Mouse (Mus musculus): ENCODE data around the gene Tmem141. TPM values are rescaled to one million over a fixed set of nuclear protein-coding genes. Genes with fewer than 3 reads are reported as not detected.

Tmem141 gene
- total and polyA plus RNA-seq, 3 experiments, result 6.2 to 11.1 (median 7.7) TPM

GRCm38 (mm10) chr2:25574579-25575431, 47.0 kb downstream of the Tmem141 start, which contains the start of the genes Mamdc4 and Phpt1 (continued):
- TF ChIP-seq NRF1 (IDR thresholded peaks at IDR 0.05; ENCODE audit: low read depth, low read length), result peak; percentile 63; the same call in 1 of the 2 replicates
- no peak for TF ChIP-seq EP300 (IDR thresholded peaks at IDR 0.05; ENCODE audit: low read length)
- no peak for TF ChIP-seq E2F4 (IDR thresholded peaks at IDR 0.05; ENCODE audit: insufficient replicate concordance, low read depth, low read length)
- TF ChIP-seq POLR2AphosphoS2 (IDR thresholded peaks at IDR 0.05; ENCODE audit: low read depth, low read length), result peak; percentile 86; the same call in 1 of the 2 replicates

DNA sequence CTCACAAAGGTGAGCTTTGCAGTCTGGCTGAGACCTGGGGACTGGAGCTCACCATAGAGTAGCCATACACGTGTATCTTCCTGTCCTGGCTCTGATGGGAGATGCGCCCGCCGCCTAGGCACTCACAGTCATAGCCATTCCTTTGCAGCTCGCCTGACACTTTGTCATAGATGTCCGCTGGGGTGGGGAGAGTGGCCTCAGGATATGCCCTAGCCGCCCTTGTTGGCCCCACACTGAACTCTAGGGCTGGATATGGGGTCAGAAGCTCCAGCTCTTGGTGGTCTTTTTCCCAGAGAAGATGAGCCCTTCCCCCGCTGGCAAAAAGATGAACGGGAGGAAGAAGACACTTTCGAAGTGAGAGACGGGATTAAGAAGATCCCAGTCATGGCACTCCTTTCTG, 47.7 kb downstream of the Tmem141 start:
- in situ Hi-C loops (cut with MboI; ENCODE audit: low pct_ligation_motif_present, low pct_unique_long_range_greater_than_20kb, low sequenced_read_pairs) (no loop called here), dilution Hi-C loops (cut with MboI; ENCODE audit: extremely low pct_ligation_motif_present, extremely low pct_unique_long_range_greater_than_20kb, low sequenced_read_pairs) (no loop called here)

DNA sequence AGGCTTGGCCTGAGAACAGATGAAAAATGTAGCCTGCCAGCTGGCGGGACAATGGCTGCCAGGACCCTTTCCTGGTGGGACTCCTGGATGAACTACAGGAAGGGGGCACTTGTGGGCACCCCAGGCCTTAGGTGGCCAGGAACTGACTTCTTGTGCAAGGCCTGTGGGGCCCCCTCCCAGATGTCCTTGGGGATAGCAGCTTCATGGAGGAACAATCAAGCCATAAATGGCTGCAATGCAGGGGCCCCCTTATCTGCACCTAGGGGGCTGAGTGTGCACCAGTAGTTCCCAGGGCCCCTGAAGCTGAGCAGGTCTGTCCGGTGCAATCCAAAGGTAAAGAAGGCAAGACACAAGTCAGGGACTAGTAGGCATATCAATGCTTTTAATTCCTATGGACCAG, 48.7 kb downstream of the Tmem141 start:
- Histone ChIP-seq H3K9ac (ENCODE audit: insufficient read depth, low read depth) (no peak overlapping the region), H3K27me3 (replicated peaks) (no peaks in the 10 kb centered on the region), H3K9me3 (replicated peaks; ENCODE audit: low read length) (peaks cover 18% of the 10 kb centered on the region), H3K4me3 (replicated peaks in 1 of 3; ENCODE audit: low read depth in 2 of 3, low read length in 2 of 3, poor library complexity in 1 of 3) (no peak overlapping the region), H3K36me3 (replicated peaks in 1 of 2; ENCODE audit: control insufficient read depth in 1 of 2, insufficient read depth in 1 of 2, low read length in 1 of 2) (peaks cover 24 to 72% of the 10 kb centered on the region in 2 experiments), H3K4me1 (ENCODE audit: control insufficient read depth in 1 of 2, insufficient read depth in 2 of 2) (peaks cover 4 to 24% of the 10 kb centered on the region in 2 experiments; a peak in 3 of 4 replicates), H3K79me2 (replicated peaks; ENCODE audit: control insufficient read depth, extremely low read depth, insufficient read depth, poor library complexity, severe bottlenecking) (no peaks in the 10 kb centered on the region), H3K4me2 (ENCODE audit: insufficient read depth, low read depth, poor library complexity, severe bottlenecking) (no peak overlapping the region), H3K27ac (ENCODE audit: insufficient read depth, low read depth) (no peak overlapping the region)
- DNase-seq (ENCODE audit: extremely low read depth), result no peak
- TF ChIP-seq SMC3 (IDR thresholded peaks at IDR 0.05; ENCODE audit: low read depth, low read length), result no peak
- TF ChIP-seq USF2 (conservative IDR thresholded peaks at IDR 0.05; ENCODE audit: low read depth, low read length), result no peak
- no peak for TF ChIP-seq JUND (conservative IDR thresholded peaks at IDR 0.05; ENCODE audit: low read depth, low read length)
- TF ChIP-seq ELF1 (IDR thresholded peaks at IDR 0.05; ENCODE audit: low read depth, low read length), result no peak
- TF ChIP-seq MAX (IDR thresholded peaks at IDR 0.05; ENCODE audit: low read length), result no peak
- TF ChIP-seq HCFC1 (IDR thresholded peaks at IDR 0.05; ENCODE audit: low read depth, low read length), result no peak
- no peak for TF ChIP-seq PAX5 (IDR thresholded peaks at IDR 0.05; ENCODE audit: low read length)
- no peak for TF ChIP-seq USF1 (IDR thresholded peaks at IDR 0.05; ENCODE audit: low read depth, low read length)
- no peak for TF ChIP-seq GABPA (IDR thresholded peaks at IDR 0.05; ENCODE audit: insufficient replicate concordance, low read depth, low read length)
- no peak for TF ChIP-seq RAD21 (IDR thresholded peaks at IDR 0.05; ENCODE audit: low read depth, low read length)
- no peak for TF ChIP-seq MXI1 (IDR thresholded peaks at IDR 0.05; ENCODE audit: low read depth, low read length)
- no peak for TF ChIP-seq TBP (conservative IDR thresholded peaks at IDR 0.05; ENCODE audit: low read depth, low read length)
- TF ChIP-seq ZKSCAN1 (IDR thresholded peaks at IDR 0.05; ENCODE audit: borderline replicate concordance, low read depth, low read length), result no peak
- no peak for TF ChIP-seq RCOR1 (conservative IDR thresholded peaks at IDR 0.05; ENCODE audit: low read depth, low read length)
- no peak for TF ChIP-seq POLR2A (IDR thresholded peaks at IDR 0.05; ENCODE audit: low read depth, low read length)
- no peak for TF ChIP-seq MYC (IDR thresholded peaks at IDR 0.05; ENCODE audit: low read depth, low read length)
- TF ChIP-seq MAFK (IDR thresholded peaks at IDR 0.05; ENCODE audit: insufficient replicate concordance, low read length), result no peak
- no peak for TF ChIP-seq ZMIZ1 (IDR thresholded peaks at IDR 0.05; ENCODE audit: low read depth, low read length)
- TF ChIP-seq UBTF (IDR thresholded peaks at IDR 0.05; ENCODE audit: low read depth, low read length), result no peak
- TF ChIP-seq ETS1 (conservative IDR thresholded peaks at IDR 0.05; ENCODE audit: low read depth, low read length), result no peak
- in situ Hi-C loops (cut with MboI; ENCODE audit: low pct_ligation_motif_present, low pct_unique_long_range_greater_than_20kb, low sequenced_read_pairs), result no loop called here
- dilution Hi-C loops (cut with MboI; ENCODE audit: extremely low pct_ligation_motif_present, extremely low pct_unique_long_range_greater_than_20kb, low sequenced_read_pairs), result no loop called here

More for the DNA sequence above, 47.7 kb downstream of the Tmem141 start:
- H3K27me3 ChIP-seq (replicated peaks), result no peaks in the 10 kb centered on the region
- peak overlapping the region; percentile 80; the same call in 1 of the 2 replicates for H3K9ac ChIP-seq (ENCODE audit: insufficient read depth, low read depth)
- H3K27ac ChIP-seq (ENCODE audit: insufficient read depth, low read depth), result no peak overlapping the region
- peak overlapping the region; percentile 55 to 84 (median 67) for H3K4me3 ChIP-seq (replicated peaks in 1 of 3; ENCODE audit: low read depth in 2 of 3, low read length in 2 of 3, poor library complexity in 1 of 3)
- no peak for TF ChIP-seq ELF1 (IDR thresholded peaks at IDR 0.05; ENCODE audit: low read depth, low read length)
- TF ChIP-seq USF2 (conservative IDR thresholded peaks at IDR 0.05; ENCODE audit: low read depth, low read length), result no peak
- no peak for TF ChIP-seq TBP (conservative IDR thresholded peaks at IDR 0.05; ENCODE audit: low read depth, low read length)
- no peak for TF ChIP-seq BHLHE40 (IDR thresholded peaks at IDR 0.05; ENCODE audit: low read depth, low read length)
- TF ChIP-seq TCF12 (IDR thresholded peaks at IDR 0.05; ENCODE audit: low read depth, low read length), result no peak; the same call in 1 of the 2 replicates
- no peak for TF ChIP-seq ZNF384 (IDR thresholded peaks at IDR 0.05; ENCODE audit: low read depth, low read length)
- no peak for TF ChIP-seq IRF4 (IDR thresholded peaks at IDR 0.05; ENCODE audit: low read depth, low read length)
- H3K79me2 ChIP-seq (replicated peaks; ENCODE audit: control insufficient read depth, extremely low read depth, insufficient read depth, poor library complexity, severe bottlenecking), result no peaks in the 10 kb centered on the region
- peaks cover 29% of the 10 kb centered on the region for H3K9me3 ChIP-seq (replicated peaks; ENCODE audit: low read length)
- no peak for DNase-seq (ENCODE audit: extremely low read depth)
- H3K4me2 ChIP-seq (ENCODE audit: insufficient read depth, low read depth, poor library complexity, severe bottlenecking), result peak overlapping the region; percentile 62
- peaks cover 4 to 24% of the 10 kb centered on the region in 2 experiments; a peak in 3 of 4 replicates for H3K4me1 ChIP-seq (ENCODE audit: control insufficient read depth in 1 of 2, insufficient read depth in 2 of 2)
- peaks cover 24 to 72% of the 10 kb centered on the region in 2 experiments for H3K36me3 ChIP-seq (replicated peaks in 1 of 2; ENCODE audit: control insufficient read depth in 1 of 2, insufficient read depth in 1 of 2, low read length in 1 of 2)
